Mouse (Mus musculus): Measurements from ENCODE around the gene Hist1h3g.

The Hist1h3g gene

DNA sequence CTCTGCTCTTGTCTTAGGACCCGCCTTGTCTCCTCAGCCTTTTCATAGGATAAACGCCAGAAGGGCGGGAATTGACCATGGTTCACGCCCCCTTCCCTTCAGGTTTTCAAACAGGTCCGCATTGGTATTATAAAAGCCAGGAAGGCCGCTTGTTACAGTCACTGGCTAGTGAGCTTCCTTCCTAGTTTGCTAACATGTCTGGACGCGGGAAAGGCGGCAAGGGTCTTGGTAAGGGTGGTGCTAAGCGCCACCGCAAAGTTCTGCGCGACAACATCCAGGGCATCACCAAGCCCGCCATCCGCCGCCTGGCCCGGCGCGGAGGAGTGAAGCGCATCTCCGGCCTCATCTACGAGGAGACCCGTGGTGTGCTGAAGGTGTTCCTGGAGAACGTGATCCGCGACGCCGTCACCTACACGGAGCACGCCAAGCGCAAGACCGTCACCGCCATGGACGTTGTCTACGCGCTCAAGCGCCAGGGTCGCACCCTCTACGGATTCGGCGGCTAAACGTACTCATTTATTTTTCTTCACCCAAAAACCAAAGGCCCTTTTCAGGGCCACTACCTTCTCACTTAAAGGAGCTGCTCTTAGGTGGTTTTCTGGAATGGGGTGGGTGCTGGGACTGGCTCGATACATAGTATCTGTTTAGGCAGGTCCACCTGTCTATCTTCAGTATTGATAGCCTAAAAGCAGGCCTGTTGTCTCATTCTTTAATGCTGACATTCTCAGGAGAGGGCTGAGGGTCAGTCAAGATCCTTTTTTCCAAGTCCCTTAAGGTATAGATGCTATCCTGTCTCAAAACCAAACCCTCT lies 46.4 kb downstream of the Hist1h3g start, which contains the start of gene Hist1h4d:
Gene Hist1h4d (plus strand): TSS at position 191 of the 811 bp plus-strand sequence.
- DNase-seq (ENCODE audit: low spot score) = peak; percentile 94

DNA sequence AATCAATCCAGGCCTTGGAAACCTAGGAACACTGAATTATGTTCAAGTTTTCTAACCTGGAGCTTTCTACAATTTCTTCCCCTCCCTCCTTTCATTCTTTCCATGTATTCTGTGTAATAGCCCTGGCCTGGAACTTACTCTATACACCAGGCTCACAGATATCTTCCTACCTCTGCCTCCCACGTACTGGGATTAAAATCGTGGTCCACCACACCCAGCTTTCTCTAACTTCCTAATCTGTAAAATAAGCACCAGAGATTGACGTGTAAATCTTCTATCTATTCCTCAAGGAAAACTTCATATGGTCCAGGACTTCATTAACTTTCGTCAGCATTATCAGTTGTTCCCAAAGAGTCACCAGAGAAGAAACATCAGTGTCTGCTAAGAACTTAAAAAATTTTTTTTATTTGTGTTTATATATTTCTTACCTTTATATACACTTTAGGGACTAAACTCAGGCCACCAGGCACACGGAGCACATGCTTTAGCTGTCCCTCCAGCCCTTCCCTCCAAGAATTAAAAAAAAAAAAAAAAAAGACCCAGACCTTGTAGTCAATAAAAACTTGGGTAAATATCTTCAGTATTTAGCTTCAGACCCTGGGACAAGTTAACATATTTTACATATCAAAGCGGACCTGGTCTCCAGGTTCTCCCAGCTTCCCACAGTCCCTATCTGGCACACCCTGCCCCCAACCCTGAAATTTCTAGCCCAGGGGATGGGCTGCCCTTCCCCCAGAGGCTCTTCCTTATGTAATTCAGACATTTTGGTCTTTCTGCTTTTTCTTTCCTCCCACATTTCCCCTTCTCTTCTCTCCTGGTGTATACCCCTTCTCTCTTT lies 47.2 kb downstream of the Hist1h3g start:
- peak; percentile 47 for DNase-seq (ENCODE audit: low spot score)

DNA sequence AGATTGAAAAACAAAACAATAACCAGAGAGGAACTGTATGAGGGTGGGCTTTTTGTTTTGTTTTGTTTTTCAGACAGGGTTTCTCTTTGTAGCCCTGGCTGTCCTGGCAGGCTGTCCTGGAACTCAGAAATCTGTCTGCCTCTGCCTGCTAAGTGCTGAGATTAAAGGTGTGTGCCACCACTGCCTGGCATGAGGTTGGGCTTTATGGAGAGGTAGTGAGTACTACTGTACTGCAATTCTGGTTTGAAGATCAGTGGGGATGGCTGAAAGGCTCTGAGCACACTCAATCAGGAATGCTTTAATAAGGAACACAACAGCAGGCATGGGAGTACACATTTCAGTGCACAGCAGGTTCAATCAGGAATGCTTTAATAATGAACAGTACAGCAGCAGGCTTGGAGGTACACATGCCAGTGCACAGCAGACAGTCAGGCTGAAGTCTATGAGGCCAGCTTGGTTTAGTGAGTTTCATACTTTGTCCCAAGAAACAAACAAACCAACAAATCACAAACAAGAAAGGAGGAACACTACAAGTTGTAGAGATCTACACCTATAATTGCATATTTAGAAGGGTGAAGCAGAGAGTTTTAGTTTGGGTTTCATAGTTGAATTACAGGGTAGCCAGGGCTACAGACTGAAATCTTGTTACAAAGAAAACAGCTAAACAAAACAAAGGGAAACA lies 48.3 kb downstream of the Hist1h3g start:
- peak; percentile 47 for DNase-seq (ENCODE audit: low spot score)

DNA sequence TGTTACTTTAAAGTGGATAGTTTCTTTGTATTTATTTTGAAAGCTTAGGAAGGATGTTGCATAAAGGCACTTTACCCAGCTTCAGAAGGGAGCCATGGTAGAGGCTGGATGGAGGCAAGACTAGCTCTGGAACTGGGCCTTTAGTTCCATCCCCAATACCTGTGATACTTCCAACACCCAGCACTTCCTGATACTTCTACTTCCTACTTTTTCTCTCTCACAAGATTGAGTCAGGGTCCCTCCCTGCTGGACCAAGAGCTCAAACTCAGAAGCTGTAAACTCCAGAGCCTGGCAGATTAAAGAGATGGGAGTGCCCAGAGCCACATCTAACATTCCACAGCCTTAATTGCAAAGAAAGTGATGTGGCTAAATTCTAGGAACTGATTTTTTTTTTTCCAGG lies 49.1 kb downstream of the Hist1h3g start:
- DNase-seq (ENCODE audit: low spot score) = peak; percentile 50

DNA sequence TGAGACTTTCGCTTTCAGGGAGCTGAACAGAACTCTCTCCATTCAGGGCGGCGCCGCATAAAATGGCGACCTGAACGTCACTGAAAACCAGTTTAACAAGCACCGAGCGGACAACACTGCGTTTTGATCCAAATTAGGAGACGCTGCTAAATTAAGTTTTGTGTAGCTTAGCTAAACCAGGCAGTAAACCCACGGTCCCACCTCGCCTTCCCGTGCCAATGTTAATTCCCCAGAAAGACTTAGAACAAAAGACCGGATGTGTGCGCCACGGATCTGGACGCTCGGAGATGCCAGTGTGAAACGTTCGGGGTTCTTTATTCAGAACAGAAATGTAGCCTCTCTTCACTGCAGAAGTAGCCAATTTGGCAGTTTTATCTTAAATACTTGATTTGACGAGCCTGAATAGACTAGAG lies 49.8 kb downstream of the Hist1h3g start:
- DNase-seq (ENCODE audit: low spot score) = peak; percentile 89

Measured in embryo, embryonic 10 days (tissue).